Mouse (Mus musculus) erythroid progenitor cell, adult 5-6 weeks (primary cell): ENCODE measurements around the gene Lrr1. TPM values are rescaled to one million over a fixed set of nuclear protein-coding genes. Genes with fewer than 3 reads are reported as not detected.

Experiments
- ATAC-seq: replicated peaks from 2 replicates; pipeline ENCODE4 v1.8.0; 2016; ENCODE audit warnings: moderate number of reproducible peaks, mild to moderate bottlenecking, moderate TSS enrichment, inconsistent platforms; ENCODE audit not compliant: poor library complexity, low FRiP score, severe bottlenecking
- total RNA-seq, 2 experiments: library from RNA; stranded (forward) in 1 of 2; stranded (reverse) in 1 of 2; fragments of 150-400 nt in 1 of 2; fragments of 186-747, 209-891 nt in 1 of 2; gene quantifications; 2 replicates each; pipeline versions ENCODE4 v1.2.3 to v1.2.4; 2015 to 2017; ENCODE audit warnings: low replicate concordance in 2 of 2

Gene Lrr1
- 27.0 and 43.2 TPM in 2 replicates for total RNA-seq (2015; ENCODE audit: low replicate concordance)
- 24.3 and 24.6 TPM in 2 replicates for total RNA-seq (2017; ENCODE audit: low replicate concordance)

DNA sequence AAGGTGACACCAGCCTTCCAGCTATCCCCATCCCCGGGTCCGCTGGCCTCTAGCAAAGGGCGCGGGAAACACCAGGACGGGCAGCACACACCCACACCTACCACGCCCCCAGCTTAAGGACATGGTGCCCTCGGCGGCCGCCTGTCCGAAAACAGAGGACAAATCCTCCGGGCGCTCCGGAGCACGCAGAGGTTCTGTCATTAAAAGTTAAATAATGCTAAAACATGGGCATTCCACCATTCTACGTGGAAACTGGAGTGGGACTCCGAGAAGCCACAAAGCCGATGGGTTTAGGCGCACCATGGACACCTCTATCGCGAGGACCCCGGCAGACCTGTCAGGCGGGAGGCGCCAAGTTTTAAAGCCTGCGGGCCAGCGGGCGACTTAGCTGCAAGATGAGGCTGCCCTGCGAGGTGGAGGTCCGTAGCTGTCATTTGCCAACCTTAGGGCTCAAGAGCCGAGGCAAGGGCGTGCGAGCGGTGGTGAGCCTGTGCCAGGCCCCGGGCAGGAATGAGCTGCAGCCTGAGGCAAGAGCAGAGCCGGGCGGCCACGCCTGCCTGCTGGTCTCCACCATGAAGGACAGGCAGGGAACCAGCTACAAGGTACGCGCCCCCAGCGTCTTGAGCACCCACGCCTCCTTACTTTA lies at the start of gene Lrr1:
Lrr1 (plus strand) TSS at position 354 of the 646 bp plus-strand sequence.
- peak; percentile 95 for ATAC-seq

DNA sequence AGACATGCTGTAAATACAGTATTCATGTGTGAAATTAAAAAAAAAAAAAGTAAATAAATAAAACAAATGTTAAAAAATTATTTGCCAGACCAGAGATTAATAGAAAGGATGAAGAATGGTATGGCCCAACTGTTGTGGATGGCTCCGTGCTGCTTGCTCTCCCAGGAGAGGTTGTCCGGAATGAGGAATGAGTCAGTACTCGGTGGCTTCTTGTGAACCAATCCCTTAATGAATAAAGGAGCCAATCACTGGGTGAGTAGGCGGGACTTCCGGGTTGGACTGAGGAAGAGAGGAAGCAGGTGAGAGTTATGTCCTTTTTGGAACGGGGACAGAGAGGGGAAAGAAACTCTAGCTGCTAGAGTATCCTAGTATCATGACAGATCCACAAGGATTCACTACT lies 48.7 kb upstream of the Lrr1 start:
- no peak for ATAC-seq

DNA sequence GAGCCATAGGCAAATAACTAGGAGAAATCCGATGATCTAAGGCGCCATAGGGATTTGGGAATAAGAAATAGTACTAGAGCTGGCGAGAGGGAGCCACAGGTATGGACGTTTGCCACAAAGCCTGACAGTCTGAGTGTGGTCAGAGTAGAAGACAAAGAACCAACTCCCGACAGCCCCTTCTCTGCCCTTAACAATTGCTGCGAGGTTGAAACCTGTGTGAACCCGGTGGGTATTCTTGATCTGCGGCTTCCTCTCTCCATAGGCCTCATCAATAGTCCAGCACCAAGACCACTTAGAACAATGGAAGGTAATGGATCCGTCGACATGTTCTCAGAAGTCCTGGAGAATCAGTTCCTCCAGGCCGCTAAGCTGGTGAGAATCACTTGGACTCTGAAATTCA lies 45.8 kb upstream of the Lrr1 start:
- peak; percentile 89 for ATAC-seq

DNA sequence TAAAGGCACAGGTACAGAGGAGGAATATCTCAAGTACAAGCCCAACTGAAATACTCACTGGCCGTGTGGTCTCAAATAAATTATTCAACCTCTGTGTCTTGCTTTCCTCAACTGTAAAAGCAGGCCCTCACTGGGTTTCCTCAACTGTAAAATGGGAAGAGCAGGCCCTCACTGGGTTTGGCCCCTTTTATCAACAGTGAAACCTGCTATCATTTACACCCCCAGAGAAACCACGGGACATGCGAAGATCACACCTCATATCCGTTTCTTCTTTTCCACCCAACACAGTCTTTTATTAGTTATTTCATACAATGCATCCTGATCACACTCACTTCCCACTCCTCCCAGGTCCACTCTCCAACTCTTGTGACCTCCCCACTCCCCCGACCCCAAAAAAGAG lies 43.5 kb upstream of the Lrr1 start:
- no peak for ATAC-seq

DNA sequence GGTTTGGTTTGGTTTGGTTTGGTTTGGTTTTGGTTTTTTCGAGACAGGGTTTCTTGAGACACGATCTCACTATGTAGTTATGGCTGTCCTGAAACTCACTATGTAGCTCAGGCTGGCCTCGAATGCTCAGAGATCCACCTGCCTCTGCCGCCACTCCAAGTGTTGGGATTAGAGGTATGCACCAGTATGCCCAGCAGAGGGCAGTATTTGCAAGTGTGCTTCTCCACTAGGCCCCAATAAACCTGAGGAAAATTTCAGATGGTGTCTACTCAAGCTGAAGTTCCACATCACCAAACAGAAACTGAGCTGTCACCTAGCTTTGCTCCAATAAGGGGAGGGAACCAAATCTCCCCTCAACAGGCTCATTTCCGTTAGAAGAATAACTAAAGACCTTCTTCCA lies 41.4 kb upstream of the Lrr1 start:
- ATAC-seq = peak; percentile 80

DNA sequence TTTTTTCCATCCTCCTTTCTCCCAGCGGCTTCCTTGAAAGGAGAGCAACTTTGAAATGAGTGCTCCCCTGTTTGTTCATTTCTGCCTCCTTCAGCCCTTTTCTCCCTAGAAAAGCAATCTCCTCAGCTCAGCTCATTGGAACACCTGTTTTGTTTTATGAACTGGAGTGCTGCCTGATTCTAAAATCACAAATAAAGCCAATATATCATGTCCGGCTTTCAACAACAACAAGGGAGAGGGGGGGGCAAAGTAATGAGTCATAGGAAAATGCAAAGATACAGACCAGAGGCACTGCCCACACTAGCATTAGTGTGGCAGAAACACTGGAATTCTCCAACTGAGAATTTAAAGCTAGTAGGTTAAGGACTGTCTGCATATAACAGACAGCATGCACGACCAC lies 41.0 kb upstream of the Lrr1 start:
- no peak for ATAC-seq

DNA sequence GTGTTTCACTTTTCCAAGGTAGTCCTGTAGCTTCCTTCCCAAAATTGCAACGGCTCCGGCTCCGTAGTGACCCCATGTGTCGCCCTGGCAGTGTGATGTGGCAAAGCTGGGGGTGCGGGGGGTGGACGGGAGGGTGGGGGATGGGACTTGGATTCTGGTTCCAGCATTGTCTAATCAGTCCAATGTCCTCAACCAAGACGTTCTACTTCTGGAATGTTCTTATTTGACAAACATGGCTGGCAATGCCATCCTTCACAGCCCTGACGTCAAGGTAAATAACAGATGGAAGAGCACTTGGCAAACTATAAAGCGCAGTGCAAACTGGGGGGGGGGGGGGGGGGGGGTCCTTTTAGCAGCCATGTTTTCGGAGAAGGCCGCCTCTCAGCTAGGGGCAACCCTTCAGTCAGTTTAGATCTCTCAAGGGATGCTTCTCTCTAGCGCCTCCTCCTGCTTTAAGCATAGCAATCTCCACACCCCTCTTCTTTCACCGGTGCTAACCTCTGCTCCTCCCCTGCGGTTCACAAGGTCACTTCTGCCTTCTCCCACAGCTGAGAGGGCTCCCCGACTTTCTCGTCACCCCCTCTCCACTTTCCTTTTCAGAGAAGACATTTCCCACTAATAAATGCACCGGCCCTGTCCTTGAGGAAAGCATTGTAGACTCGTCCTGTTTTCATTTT lies 38.8 kb upstream of the Lrr1 start:
- no peak for ATAC-seq

DNA sequence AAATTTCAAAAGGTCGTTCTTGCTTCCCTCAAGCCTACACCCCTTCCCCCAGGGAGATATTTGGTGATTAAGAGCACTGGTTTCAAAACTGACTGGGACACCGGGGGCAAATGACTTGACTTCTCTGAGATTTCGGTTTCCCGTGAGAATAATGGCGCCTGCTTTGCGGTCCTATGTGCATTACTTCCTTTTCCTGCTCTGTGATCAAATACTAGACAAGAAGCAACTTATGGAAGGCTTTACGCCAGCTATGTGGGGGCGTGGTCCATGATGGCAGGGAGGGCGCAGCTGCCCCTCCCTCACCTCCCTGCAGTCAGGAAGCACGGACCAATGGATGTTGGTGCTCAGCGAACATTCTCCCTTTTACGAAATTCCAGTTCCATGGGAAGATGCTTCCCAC lies 38.1 kb upstream of the Lrr1 start:
- no peak for ATAC-seq

DNA sequence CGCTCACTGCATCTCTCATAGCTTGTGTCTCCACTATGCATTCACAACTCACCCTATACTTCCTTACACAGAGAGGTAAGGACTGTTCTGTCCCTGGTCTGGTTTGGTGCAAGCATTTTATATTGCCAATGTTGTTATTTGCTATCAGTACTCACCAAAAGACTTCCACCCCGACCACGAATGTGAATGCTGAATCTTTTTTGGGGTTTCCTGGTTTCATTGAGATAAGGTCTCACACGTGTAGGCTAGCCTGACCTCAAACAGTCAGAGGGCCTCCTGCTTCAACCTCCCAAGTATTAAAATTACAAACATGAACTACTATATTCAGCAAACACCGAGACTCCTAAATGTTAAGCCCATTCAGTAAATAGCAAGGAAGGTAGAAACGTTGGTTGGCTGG lies 37.3 kb upstream of the Lrr1 start:
- ATAC-seq = no peak

DNA sequence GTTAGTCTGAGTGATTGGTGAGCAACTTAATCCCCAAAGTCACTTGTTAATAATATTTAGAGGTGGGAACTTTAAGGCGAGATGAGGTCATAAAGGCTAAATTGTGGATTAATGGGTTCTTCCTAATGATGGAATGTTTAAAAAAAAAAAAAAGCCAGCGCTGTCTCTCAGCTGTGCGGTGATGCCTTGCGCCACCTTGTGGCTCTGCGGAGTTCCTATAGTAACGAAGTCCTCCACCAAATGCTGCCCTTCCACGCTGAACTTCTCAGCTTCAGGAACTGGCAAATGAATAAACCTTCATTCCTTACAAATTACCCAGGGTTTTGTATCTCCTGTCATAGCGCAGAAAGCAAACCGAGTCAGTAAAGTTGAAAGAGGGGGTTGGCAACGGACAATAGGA lies 36.6 kb upstream of the Lrr1 start:
- no peak for ATAC-seq

DNA sequence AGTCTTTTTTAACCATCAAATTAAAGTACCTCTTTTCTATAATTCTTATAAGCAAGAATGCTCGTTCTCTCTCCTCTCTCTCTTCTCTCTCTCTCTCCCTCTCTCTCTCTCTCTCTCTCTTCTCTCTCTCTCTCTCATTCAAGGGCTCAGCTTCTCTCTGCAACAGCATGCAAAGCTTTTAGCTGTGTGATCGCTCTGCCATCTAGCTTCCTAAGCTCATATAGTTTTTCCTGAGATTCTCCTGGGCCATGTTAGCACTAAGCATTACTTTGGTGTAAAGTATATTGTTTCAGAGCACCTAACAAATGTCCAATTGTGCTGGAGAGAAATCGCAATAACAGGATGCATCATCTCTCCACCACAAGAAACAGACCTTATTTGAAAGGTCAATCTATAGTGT lies 29.4 kb upstream of the Lrr1 start:
- ATAC-seq = no peak

DNA sequence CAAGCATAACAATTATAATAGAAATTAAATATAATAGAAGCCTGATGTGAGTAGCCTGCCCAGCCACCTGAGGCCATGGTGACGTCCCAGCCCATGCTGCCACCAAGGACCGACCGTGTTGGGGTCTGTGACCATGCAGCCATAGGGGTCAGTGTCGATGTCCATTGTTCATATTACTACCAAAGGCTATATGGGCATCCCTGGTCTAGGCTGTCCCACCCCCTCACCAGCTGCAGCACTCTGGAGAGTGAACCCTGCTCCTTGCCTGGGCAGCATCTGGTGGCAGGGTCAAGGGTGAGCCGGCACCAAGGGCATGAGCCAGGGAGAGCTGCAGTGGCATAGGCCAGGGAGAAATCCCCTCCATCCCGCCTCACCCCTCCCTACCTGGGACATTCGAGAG lies 28.8 kb upstream of the Lrr1 start:
- no peak for ATAC-seq

DNA sequence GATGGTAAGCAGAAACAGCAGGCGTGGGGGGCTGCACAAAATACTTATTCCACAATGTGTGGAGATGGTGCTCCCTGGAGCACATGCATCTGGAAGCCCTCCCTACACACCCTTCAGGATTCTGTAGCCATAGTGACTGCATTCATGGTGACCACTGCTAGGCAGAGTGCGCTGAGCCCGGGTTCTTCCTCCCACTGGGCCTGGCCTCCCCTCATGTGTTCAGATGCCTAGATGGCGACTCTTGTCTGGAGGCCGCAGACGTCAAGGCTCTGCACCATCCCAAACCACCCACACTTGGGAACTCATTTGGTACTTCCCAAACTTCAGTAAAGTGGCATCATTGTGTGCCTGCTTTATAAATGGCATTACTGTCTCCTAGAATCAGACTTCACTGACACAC lies 25.2 kb upstream of the Lrr1 start:
- ATAC-seq = no peak

DNA sequence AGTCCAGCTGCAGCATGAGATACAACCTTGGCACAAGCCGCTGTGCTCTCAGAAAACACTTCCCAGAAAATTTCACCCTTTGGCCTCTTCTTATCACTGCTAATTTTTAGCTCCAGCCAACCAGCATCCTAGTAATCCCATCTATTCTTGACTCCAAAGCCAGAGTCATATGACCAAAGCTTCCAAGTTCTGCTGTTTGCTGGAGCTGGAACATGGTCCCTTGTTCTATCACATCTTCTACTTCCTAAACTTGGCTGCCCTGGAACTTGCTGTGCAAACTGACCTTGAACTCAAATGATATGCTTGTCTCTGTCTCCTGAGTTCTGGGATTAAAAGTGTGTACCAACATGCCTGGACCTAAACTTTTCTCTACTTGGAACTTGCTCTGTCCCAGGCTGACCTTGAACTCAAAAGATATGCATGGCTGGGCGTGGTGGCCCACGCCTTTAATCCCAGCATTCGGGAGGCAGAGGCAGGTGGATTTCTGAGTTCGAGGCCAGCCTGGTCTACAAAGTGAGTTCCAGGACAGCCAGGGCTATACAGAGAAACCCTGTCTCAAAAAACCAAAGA lies 21.4 kb upstream of the Lrr1 start:
- ATAC-seq = no peak

DNA sequence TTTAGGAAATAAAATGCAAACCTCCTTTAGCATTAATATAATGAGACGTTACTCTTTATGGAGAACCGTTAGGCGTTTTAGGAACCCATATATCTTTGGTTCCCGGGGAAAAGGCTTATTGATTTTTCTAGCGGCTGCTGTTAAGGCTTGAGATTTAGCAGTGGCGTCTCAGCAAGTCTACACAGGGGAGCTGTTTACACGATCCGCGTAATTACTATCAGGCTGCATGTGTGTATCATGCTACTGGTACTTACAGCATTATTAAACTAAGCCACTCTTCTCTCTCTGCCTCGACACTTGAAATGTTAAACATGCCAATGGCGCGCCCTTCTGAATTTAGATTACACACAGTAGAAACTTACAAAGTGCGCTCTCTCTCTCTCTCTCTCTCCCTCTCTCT lies 18.6 kb upstream of the Lrr1 start:
- ATAC-seq = no peak

DNA sequence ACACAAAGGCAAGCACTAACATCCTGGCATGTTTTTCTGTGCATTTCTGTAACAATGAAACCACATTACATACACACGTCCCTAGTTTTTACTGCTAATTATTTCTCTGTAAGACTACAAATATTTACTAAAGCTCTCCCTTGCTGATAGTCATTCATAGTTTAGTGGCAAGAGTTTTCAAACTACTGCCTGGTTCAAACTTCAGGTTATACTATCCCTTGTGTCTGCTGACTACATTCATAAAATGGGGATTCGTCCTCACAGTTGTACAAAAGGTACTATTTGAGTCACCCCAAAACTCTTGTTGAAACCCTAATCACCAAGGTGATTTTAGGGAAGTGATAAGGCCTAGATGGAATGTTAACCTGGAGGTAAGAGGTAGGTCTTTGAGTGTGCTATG lies 12.7 kb upstream of the Lrr1 start:
- ATAC-seq = no peak

DNA sequence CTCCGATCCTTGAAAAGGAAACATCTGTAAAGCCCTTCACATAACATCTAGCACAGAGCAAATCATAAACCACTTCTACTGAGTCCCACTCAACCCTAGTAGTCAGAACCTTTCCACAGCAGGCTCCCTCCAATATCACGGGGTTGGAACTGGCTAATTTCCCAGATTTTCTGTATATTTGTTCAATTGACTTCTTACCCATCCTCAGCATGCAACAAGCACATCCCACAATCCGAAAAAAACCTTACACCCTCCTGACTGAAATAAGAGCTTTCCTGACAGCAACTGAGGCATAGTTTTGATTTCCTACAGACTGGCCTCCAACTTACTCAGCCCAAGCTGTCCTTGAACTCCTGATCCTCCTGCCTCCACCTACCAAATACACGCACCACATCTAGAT lies 12.2 kb upstream of the Lrr1 start:
- no peak for ATAC-seq

DNA sequence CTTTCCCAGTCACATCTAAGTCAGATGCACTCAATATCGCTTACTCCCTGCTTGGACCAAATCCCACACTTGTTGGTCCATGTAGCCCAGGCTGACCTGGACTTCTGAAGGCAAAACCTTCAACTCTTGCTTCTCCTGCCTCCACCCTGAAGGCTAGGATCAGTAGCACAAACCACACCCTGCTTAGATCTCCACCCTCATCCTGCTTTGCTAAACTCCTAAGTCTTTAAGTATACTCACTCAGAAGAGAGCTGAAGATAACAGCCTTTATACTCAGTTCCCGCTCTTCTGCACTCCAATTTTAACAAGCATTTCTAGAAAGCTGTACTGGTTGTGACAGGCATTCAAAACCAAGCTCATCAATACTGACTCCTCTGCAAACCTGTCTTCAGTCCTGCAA lies 11.5 kb upstream of the Lrr1 start:
- peak; percentile 70 for ATAC-seq

DNA sequence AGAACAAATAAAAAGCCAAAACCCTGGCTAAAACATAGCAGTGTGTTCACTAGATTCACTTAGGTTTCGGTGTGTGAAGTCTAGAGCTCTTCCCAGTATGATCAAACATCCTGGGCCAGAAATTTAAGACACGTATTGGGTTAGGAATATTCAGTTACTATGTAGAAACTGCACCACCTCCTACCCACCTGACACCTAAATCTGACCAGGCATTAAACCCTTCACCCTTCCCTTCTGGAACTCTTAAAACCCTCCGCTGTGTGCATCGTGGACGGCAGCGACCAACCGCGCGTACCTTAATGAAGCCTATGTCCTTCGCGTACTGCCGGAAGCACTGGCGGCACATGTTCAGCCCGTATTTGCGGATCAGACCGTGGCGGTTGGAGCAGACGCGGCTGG lies 10.2 kb upstream of the Lrr1 start:
- no peak for ATAC-seq

DNA sequence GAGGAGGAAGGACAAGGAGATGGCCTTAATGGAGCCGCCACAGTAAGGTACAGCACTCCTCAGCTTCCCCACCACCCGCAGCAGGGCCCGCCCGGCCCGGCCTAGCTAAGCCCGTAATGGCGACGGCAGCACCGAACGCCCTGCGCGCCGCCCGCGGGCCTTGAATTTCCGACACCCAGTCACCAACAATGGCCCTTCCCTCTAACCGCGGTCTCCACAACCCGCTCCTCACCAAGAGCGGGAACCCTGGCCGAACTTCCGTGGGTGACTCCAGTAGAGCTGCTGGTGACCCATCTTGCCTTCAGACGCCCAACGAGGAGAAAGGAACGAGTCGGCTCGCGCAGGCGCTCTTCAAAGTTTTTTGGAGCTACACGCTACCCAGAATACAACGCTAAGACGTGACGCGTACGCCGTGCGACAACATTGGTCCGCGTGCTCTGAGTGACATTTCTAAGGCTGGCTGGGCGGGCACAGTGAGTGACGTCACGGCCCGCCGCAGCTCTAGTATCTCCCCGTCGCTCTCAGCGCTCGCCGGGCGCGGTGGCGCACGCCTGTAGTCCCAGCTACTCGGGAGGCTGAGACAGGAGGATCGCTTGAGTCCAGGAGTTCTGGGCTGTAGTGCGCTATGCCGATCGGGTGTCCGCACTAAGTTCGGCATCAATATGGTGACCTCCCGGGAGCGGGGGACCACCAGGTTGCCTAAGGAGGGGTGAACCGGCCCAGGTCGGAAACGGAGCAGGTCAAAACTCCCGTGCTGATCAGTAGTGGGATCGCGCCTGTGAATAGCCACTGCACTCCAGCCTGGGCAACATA lies 9.6 kb upstream of the Lrr1 start, which contains the start of gene Rps29:
Rps29 (minus strand) TSS at position 422 of the 813 bp plus-strand sequence.
- peak; percentile 94 for ATAC-seq

DNA sequence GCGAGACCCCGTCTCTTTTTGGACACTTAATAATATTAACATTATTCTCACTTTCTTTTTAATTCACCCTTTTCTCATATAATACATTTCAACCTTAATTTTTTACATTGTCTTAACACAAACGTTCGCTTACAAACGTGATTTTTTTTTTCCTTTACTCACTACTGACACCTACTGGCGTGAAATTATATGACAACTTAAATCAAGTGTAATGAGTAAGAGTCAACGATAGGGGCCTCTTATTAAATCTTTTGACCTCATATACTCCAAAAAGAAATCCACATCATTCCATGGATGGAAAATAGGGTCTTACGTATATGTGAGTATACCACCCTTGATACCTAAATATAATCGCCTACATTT lies 9.1 kb upstream of the Lrr1 start:
- peak; percentile 49 for ATAC-seq
